Mouse (Mus musculus) spleen, postnatal 36 days (tissue): ENCODE measurements around the gene Siglec1.

Experiments
- DNase-seq, 2 experiments: peaks; one replicate each; pipeline ENCODE4 v3.0.0; 2022; ENCODE audit warnings: low spot score in 2 of 2, mixed read lengths in 1 of 2

Siglec1 gene

DNA sequence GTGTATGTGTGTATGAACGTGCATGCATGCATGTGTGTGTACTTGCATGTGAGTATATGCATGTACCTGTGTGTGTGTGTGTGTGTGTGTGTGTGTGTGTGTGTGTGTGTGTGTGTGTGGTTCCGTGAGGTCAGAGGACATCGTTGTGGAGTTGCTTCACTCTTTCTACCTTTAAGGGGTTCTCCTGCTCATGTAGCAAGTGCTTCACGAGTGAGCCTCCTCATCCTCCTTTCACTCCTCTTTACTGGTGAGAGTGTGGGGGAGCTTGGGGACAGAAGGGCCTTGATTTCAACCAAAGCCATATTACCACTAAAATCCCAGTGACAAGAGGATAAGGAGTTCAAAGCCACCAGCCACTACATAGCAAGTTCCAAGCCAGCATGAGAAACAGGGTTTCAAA lies 10.5 kb upstream of the Siglec1 start:
- DNase-seq: no peak

DNA sequence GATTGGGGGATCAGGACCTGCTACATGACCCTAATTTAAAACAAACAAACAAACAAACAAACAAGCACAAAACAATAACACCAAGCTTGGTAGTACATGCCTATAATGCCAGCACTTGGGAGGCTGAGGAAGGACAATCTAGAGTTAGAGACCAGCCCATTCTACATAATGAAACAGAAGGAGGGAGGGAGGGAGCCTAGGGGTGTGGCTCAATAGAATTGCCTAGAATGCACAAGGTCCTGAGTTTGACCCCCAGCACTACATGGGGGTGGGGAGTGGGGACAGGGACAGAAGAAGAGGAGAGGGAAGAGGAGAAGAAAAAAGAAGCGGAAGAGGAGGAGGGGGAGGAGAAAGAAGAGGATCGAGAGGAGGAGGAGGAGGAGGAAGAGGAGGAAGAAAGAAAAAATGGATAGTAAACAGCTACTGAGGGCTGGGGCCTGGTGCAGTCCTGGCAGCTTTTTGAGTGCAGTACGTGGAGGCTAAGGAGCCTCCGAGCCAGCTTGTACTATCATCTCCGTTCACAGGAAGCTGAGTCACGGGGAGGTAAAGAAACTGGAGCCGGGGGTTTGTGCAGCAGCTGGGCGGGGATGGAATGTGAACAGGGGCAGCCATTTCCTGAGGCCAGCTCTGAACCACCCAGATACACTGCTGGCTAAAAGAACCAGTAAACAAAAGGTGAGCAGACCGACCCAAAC lies 9.7 kb upstream of the Siglec1 start:
- DNase-seq: peak; percentile 16 to 35

DNA sequence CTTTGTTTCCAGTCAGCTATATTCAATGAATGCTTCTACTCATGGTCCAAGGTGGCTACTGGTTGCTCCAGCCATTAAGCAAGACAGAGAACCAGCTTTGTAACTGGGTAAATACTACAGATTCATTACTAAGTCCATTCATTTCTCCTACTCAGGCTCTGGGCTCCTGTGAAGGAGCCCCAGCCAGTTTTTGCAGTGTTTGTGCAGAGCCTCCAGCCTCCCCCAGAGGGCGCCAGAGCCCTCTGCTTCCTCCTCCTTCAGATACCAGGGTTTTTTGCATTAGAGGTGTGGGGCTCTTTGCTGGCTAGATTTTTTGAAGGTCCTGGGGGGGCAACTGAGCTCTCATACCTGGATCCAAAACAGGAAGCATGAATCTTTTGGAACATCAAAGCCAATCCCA lies 8.3 kb upstream of the Siglec1 start:
- peak; percentile 59 to 67 for DNase-seq

DNA sequence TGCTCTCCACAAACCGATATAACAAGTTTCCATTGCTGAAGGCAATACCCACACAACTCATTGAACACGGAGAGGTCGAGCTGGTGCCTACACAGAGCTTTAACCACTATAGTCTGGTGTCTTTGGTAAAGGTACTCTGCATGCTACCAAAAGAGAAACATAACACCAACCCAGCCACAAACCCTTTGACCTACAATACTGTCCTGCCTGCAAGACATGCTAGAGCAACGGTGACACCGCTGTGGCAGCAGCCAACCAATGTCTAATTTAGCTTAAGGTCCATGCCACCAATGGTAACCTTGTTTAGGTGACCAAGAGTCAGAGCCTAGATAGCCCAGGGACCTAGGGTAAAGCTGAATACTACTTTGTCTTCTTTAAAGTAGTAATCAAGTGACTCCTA lies 7.0 kb upstream of the Siglec1 start:
- no peak for DNase-seq

DNA sequence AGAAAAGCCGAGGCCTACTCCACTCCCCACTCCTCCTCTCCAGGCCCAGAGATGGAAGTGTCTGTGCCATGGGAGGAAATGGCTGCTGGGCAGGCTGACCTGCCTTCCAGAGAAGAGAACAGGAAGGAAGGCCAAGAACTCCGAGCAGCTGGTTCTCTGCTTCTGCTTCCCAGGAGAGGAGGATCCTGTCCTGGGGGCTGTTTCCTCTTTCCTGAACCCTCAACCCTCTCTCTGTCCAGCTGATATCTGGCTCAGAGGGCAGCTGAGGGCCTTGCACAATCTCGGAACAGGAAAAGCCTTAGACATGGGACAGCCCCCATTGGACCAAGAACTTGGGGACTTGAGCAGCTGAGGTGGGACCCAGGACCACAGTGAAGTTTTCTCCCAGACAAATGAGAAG lies 4.3 kb upstream of the Siglec1 start:
- DNase-seq: peak in 1 of 2 experiments; percentile 20

DNA sequence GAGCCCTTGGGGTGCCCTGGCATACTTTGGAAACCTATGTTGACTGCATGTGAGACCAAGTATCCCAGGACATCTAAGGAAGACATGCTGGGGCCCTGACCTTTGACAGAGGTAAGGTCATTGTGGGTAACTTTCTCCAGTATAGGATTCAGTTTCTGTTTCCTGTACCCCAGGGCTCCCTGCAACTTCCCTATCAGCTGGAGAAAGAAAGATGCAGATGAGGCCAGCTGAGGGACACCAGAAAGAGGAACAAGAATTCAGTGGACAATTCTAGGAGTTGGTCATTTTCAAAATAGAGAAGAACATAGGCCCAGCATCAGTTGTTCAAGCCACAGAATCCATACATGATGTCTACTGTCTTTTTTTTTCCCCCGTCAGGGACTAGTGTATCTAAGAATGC lies 3.1 kb upstream of the Siglec1 start:
- DNase-seq: peak in 1 of 2 experiments; percentile 13

DNA sequence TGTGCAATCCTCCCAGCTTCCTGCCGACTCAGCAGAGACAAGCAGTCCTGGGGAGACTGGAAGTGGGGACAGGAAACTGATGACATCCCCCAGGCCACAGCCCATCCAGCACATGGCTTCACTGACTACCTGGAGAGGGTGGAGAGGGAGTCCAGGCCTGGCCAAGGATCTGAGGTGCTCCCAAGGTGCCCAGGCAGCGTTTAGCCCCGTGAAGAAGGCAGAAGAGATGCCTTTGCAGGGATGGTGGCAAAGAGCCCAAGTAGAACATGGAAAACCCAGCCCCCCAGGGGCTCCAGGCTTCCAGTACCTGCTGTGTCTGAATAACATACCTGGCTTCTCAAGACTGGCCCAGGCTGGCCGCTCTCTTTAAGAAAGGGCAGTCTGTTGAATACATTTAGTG lies 2.0 kb upstream of the Siglec1 start:
- DNase-seq: no peak

DNA sequence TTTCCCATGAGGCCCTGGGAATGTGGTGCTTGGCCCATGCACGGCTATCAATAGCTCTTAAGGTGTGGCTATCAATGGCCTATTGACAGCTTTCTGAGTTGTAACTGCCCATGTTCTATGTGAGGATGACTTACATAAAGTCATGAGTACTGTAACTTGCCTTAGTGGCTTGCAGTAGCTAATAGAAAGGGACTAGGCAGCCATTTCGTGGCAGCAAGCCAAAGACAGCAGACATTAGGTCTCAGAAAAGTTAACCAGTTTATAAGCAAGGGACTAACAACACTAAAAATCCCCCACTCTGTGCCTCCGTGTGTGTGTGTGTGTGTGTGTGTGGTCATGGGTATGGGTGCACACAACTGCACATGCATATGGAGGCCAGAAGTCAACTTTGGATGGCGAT lies 2.4 kb downstream of the Siglec1 start:
- DNase-seq: no peak

DNA sequence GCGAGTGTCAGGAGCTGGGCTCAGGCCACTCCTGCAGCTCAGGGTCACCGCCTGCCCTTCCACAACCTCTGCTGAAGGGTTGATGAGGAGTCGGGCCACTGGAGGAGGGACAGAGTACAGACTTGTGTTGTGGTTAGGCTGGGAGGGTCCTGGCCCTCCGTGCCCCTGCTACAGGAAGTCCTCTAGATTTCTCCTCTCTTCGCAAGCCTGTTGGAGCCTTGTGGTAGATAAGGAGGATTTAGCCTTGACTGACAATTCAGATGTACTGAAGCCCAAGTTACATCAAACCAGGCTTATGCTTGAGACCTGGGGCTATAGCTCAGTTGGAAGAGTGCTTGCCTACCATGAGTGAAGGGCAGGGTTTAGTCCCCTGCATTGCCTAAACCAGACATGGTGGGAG lies 6.1 kb downstream of the Siglec1 start:
- no peak for DNase-seq

DNA sequence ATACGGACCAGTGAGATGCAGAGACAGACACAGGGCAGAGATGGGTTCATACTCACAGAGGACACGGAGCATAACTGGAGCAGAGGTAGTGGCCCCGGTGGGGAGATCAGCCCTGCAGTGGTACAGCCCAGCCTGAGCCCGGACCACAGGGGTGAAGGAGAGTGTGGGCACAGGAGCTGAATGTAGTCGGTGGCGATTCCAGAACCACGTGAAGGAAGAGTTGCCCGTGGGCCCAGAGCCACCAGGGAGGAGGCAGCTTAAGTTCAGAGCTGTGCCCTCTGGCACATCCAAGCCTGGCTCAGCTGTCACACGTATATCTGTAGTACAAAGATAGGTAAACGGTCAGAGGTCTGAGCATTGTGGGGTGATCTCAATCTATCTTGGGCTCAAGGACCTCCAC lies 14.0 kb downstream of the Siglec1 start:
- DNase-seq: no peak

DNA sequence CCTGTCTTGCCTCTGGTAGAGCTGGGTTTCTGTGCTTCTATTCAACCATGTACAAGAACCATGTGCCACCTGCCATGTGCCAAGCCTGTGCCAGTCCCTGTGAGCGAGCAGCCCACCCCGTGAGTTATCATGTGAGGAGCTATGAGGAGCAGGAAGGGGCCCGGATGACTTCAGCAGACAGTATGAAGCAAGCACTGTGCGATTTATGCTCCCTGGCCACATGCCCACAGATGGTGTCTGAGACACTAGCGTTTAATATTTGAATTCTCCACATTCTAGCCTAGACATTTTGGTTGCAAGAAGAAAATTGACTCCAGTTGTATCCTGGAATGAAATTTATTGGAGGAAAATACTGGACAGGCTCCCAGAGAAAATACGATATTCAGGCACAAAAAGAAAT lies 19.1 kb downstream of the Siglec1 start:
- DNase-seq: no peak

DNA sequence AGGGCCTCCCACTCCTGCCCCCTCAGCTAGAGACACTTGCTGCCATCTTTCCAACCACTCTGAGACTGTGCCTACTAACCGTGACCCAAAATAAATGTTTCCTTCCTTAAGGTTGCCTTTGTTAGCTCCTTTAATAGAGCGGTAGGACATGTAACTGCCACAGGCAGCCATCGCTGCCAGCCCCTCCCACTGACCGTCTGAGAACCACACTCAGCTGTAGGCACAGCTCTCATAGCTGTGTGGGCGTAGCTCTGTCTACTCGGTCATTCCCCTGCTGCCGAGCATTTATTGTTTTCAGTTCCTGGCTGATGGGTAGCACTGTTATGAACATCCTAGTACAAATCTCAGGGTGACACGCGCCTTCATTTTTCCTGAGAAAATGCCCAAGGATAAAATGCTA lies 20.2 kb downstream of the Siglec1 start:
- no peak for DNase-seq

DNA sequence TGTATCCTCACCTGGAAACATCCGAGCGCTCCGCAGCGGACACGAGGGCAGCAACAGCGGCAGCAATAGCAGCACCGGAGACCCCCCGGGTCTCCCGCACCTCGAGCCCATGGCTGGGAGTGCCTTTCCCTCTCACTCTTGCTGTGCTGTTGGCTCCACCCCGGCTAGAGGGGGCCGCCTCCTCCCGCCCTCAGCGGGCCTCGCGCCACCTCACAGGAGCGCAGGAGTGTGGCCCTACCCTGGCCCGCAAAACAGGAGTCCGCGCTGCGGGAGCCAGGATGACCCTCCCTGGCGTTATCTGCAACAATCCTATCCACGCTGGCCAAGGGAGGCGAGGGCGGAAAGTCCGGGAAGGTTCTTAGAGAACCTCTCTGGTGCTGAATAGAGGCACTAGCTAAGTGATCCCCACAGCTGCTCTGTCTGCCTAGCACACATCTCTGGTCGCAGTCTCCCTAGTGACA lies 23.1 kb downstream of the Siglec1 start, which contains the start of gene Adam33:
Gene Adam33, minus strand, starts transcription at position 411 of the 461 bp plus-strand sequence.
- no peak for DNase-seq

DNA sequence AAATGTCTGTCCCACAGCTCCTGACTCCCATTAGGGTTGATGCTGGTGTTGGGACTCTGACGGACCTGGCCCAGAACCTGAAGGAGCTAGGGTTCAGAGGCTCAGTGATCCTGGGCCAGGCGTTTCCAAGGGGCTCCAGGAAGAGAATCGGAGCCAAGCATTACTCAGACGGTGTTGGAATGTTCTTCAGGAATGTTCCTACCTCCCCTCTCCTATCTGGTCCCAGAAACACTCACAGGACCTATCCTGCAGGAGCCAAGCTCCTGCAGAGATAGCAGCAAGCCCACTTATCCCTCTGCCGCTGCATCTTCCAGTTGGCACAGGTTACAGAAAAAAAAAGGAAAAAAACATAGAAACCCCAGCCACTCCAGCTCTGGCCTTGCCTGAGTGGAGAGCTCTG lies 25.0 kb downstream of the Siglec1 start:
- no peak for DNase-seq

DNA sequence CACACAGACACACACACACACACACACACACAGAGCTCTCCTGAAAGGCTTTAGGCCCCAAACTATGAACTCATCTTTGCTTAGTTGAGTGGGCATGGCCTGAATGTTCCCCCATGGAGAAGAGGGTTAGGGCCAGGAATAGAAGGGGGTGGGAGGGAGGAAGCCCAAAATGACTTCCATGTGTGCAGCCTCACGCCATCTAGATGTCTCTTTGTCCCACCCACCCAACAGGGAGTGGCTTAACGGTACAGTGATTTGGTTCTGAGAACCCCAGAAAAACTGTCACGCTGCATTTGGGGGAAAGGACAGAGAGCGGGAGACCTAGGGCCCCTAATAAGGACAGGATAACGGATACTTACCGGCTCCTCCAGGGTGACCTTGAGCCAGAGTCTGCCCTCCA lies 25.8 kb downstream of the Siglec1 start:
- no peak for DNase-seq

DNA sequence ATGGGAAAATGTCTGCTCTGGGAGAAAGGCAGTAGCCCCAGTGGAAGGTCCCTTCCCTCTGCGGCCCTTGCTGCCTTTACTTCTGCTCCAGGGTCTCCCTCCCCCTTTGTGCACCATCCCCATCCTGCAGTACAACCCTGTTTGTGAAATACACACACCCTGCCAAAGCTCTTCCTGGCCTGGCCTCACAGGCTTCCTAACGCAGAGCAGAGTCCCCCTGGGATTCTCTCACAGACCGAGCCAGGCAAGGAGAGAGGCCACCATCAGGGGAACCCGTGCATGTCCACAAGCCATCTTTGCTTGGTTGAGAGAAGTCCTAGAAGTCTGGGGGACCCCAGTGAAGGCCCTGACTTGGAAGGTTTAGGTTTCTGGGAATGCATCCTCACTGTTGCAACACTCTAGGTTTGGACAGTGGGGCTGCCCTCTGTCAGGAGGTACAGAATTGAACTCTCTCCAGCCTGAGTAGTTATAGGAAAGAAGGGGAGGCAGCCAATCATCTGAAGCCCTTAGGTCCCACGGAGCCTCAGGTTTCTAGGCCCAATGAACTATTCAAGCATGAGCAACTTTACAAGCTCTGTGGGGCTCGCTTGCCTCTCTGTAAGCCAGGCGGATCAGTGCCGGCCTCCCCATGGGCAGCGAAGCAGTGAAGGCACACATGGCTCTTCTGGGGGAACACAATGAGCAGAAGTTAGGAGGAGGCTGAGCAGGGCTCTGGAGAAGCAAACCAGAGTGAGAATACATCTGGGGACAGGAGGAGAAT lies 26.6 kb downstream of the Siglec1 start:
- no peak for DNase-seq

DNA sequence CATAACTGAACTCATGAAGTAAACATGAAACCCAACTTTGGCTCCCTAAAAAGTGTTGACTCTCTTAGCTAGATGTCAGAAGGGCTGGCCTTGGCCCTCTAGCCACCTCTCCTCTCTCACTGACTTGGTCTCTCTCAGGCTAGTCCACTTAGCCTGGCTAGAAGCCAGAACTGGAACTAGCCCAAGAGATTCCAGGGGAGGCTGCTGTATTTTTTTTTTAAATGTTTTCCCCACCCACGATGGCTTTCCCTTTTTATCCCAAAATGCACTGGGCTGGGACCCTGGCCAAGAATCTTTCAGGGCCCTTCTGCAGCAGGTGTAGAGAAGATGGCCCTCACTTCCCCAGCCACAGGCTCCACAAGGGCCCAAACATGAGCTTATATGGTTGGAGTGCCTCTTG lies 27.2 kb downstream of the Siglec1 start:
- DNase-seq: no peak

DNA sequence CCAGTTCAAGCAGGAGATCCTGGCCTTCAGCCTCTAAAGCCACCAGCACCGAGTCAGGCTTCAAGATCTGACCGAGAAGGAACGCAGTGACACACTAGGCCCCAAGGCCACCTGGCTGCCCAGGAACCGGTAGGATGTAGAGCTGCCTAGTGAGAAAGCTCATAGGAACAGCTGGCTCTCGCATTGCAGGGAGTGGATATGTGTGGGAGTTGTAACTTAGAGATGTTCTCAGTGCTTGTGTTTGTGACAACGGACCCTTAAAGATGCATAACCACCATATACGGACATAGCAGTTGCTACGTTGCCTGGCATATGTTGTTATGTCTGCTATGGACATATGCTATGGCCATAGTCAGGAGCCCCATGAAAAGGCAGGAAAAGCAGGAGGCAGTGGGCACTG lies 27.9 kb downstream of the Siglec1 start:
- no peak for DNase-seq

DNA sequence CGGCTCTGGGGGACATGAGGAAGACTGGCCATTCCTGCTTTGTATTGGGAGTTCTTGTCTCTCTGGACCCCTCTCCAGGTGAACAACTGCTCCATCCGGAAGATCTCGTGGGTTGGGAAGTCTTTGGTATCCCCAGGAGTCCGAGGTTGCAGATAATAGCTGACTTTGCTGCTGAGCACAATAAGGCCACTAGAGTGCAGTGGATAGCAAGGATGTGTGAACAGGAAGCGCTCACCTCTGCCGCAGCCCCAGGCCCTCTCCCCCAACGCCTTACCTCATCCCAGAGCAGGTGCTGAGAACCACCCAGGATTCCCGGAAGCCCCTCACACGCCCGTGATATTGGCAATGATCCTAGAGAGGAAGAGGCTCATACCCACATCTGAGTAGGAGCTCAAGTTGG lies 30.4 kb downstream of the Siglec1 start:
- DNase-seq: no peak

DNA sequence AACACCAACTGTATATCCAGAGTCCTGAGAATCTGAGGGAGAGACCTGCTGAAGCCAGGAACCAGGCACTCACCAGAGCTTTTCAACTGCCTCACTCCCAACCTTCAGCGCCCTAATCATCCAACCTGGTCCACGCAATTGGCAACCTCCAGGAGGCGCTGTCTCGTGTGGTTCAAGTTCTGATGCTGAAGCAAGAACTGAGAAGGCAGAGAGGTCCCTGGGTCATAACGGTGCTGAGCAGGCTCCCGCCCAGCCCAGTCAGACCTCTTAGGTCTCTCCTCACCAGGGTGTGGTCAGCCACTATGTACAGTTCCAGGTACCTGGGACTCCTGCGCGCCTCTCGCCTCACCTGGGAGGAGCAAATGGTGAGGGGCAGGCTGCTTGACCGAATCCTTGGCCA lies 30.9 kb downstream of the Siglec1 start:
- DNase-seq: peak; percentile 29 to 46

DNA sequence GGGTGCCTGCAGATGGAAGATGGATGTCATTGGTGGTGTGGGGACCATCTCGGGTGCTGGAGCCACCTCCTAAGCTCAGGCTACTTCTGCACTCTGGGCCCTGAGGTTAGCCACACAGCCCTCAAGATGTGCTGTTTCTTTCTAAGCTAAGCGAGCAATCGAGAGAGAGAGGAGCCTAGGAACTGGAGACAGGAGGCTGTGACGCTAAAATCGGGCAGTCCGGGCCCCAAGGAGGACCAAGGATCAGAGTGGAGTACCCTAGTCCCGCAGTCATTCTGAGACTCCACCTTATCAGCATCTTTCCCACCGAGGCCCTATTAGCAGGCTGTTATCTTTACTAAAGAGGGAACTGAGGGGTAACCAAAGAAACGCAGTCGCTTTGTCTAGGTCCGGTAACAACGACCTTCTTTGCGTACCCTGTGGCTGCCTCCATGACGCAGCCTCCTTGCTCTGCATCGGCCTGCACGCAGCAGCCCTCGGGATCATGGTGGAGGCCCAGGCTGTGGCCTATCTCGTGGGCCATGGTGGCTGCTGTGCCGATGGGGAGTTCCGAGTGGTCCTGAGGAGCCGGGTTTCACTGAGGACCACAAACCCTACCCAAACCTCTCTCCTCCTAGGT lies 31.8 kb downstream of the Siglec1 start:
- DNase-seq: no peak

DNA sequence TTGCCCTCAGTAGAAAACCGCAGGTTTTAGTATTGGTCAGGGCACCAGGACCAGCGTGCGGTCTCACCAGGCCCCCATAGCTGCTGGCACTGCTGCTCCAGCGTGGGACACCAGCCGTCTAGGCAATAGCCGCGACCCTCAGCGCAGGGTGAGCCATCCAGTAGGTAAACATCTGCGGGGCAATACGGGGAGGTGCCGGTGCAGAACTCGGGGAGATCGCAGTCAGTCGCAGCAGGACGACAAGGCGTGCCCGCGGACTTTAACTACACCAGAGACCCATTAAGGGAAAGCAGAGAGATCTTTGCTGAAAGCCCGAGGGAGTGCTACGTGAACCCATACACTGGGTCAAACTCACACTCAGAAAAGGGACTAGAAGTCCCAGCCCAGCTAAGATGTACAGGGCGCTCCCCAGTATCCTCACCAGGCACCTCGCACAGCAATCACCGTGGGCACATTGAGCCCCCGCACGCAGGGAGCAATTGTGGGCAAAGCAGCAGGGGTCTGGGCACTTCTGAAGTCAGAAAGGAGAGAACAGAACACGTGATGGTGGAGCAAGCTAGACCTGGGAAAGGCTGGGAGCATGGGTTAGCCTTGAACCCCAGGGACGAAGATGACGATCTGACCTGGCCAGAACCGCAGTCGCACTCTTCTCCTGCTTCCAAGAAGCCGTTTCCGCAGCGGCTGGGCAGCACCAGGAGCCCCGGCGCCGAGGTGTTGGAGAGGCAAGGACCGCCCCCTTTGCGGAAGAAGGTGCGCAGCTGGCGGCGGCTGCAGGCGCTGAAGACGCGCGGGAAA lies 32.5 kb downstream of the Siglec1 start:
- no peak for DNase-seq
